Mouse (Mus musculus) thymus, adult 2 months (tissue): ENCODE data around the gene Ccdc38. TPM values are rescaled to one million over a fixed set of nuclear protein-coding genes. Genes with fewer than 3 reads are reported as not detected.

ENCODE experiments used
- DNase-seq: peaks from one replicate; pipeline ENCODE4 v3.0.0; 2021
- H3K27ac ChIP-seq: fragments of 200-500 bp; 2 replicates; pipeline ENCODE4 v1.5.1; 2012; ENCODE audit warnings: low read length, control low read depth; ENCODE audit not compliant: control insufficient read depth, insufficient read depth
- H3K27me3 ChIP-seq: fragments of 200-500 bp; 2 replicates; pipeline ENCODE4 v1.6.1; 2012; ENCODE audit warnings: mild to moderate bottlenecking, low read length, moderate library complexity, mixed read lengths; ENCODE audit not compliant: control insufficient read depth, insufficient read depth
- H3K36me3 ChIP-seq: fragments of 200-500 bp; 2 replicates; pipeline ENCODE4 v1.6.1; 2012; ENCODE audit warnings: mild to moderate bottlenecking, low read length, moderate library complexity; ENCODE audit not compliant: control insufficient read depth, insufficient read depth
- H3K4me1 ChIP-seq: fragments of 200-500 bp; replicated peaks from 2 replicates; pipeline ENCODE4 v1.6.1; 2012; ENCODE audit warnings: low read length; ENCODE audit not compliant: control insufficient read depth, insufficient read depth
- H3K4me3 ChIP-seq: fragments of 200-500 bp; 2 replicates; pipeline ENCODE4 v1.5.1; 2012; ENCODE audit warnings: mild to moderate bottlenecking, low read length, control low read depth, moderate library complexity; ENCODE audit not compliant: control insufficient read depth, insufficient read depth
- CTCF ChIP-seq: fragments of 200-500 bp; IDR thresholded peaks from 2 replicates; pipeline ENCODE4 v1.5.1; 2012; ENCODE audit warnings: mild to moderate bottlenecking, control low read depth, low read length, moderate library complexity, borderline replicate concordance; ENCODE audit not compliant: control insufficient read depth, poor library complexity, insufficient read depth; ENCODE audit errors: extremely low read depth
- POLR2A ChIP-seq: fragments of 200-500 bp; IDR thresholded peaks from 2 replicates; pipeline ENCODE4 v1.6.1; 2012; ENCODE audit warnings: mild to moderate bottlenecking, low read length, control low read depth, moderate library complexity; ENCODE audit not compliant: control insufficient read depth, poor library complexity, insufficient read depth; ENCODE audit errors: extremely low read depth
- WGBS: fragments of 180-500 bp; shearing (Covaris S2); methylation state at CpG from one replicate; pipeline ENCODE4 v1.1.7; 2018; 5-methylcytosine and 5-hydroxymethylcytosine counted together
- polyA plus RNA-seq: library from polyadenylated mRNA; depleted of rRNA; stranded (reverse); fragments of >200 nt; gene quantifications from 2 replicates; pipeline ENCODE4 v1.2.3, GENCODE M21; 2012

Gene Ccdc38
- polyA plus RNA-seq, 1 experiment, result 0.03 TPM

GRCm38 (mm10) chr10:93602309-93602708 is 61.9 kb downstream of the Ccdc38 start:
- WGBS, result 97% methylated on average over 5 of the region's 5 CpGs
- no peak overlapping the region for H3K4me3 ChIP-seq
- H3K27ac ChIP-seq, result no peak overlapping the region
- no peak for TF ChIP-seq CTCF
- TF ChIP-seq POLR2A, result no peak
- DNase-seq, result no peak
- H3K36me3 ChIP-seq, result no peaks in the 10 kb centered on the region
- H3K27me3 ChIP-seq, result no peaks in the 10 kb centered on the region
- no peaks in the 10 kb centered on the region for H3K4me1 ChIP-seq

GRCm38 (mm10) chr10:93603256-93603655 is 62.8 kb downstream of the Ccdc38 start:
- WGBS, result 94% methylated on average over 1 of the region's 1 CpGs
- no peak for TF ChIP-seq CTCF

GRCm38 (mm10) chr10:93606326-93606725 is 65.9 kb downstream of the Ccdc38 start:
- 97% methylated on average over 9 of the region's 9 CpGs for WGBS
- H3K27me3 ChIP-seq, result no peaks in the 10 kb centered on the region

More at GRCm38 (mm10) chr10:93603256-93603655, 62.8 kb downstream of the Ccdc38 start:
- DNase-seq, result no peak
- Histone ChIP-seq H3K4me3 (no peak overlapping the region), H3K36me3 (no peaks in the 10 kb centered on the region), H3K4me1 (no peaks in the 10 kb centered on the region), H3K27me3 (no peaks in the 10 kb centered on the region), H3K27ac (no peak overlapping the region)

GRCm38 (mm10) chr10:93608051-93608450 is 67.6 kb downstream of the Ccdc38 start:
- WGBS, result 82% methylated on average over 9 of the region's 9 CpGs
- Histone ChIP-seq H3K27me3 (no peaks in the 10 kb centered on the region), H3K4me3 (no peak overlapping the region), H3K36me3 (no peaks in the 10 kb centered on the region), H3K27ac (no peak overlapping the region), H3K4me1 (no peaks in the 10 kb centered on the region)
- TF ChIP-seq CTCF (no peak), POLR2A (no peak)
- no peak for DNase-seq

More at GRCm38 (mm10) chr10:93606326-93606725, 65.9 kb downstream of the Ccdc38 start:
- TF ChIP-seq POLR2A, result no peak
- no peak for TF ChIP-seq CTCF
- no peaks in the 10 kb centered on the region for H3K4me1 ChIP-seq
- no peak overlapping the region for H3K27ac ChIP-seq
- H3K4me3 ChIP-seq, result no peak overlapping the region
- DNase-seq, result no peak
- H3K36me3 ChIP-seq, result no peaks in the 10 kb centered on the region

- TF ChIP-seq POLR2A (no peak), CTCF (no peak)
- WGBS, result 96% methylated on average over 7 of the region's 7 CpGs
- H3K4me3 ChIP-seq, result no peak overlapping the region
- no peak overlapping the region for H3K27ac ChIP-seq
- no peaks in the 10 kb centered on the region for H3K4me1 ChIP-seq
- no peaks in the 10 kb centered on the region for H3K27me3 ChIP-seq
- DNase-seq, result no peak
- no peaks in the 10 kb centered on the region for H3K36me3 ChIP-seq
Observed at GRCm38 (mm10) chr10:93609236-93609635, 68.8 kb downstream of the Ccdc38 start.

GRCm38 (mm10) chr10:93610896-93611295 is 70.5 kb downstream of the Ccdc38 start:
- no peak for DNase-seq
- 97% methylated on average over 1 of the region's 1 CpGs for whole genome bisulfite sequencing
- H3K27ac ChIP-seq, result no peak overlapping the region
- H3K4me3 ChIP-seq, result no peak overlapping the region
- TF ChIP-seq CTCF, result no peak
- no peak for TF ChIP-seq POLR2A
- H3K36me3 ChIP-seq, result no peaks in the 10 kb centered on the region
- H3K4me1 ChIP-seq, result 0 out of 2 replicates have a peak, but pooled peaks cover 2% of the 10 kb centered on the region
- no peaks in the 10 kb centered on the region for H3K27me3 ChIP-seq

- 46% methylated on average over 18 of the region's 18 CpGs for WGBS
- Histone ChIP-seq H3K36me3 (no peaks in the 10 kb centered on the region), H3K27me3 (no peaks in the 10 kb centered on the region), H3K4me1 (0 out of 2 replicates have a peak, but pooled peaks cover 2% of the 10 kb centered on the region), H3K4me3 (no peak overlapping the region), H3K27ac (no peak overlapping the region)
- TF ChIP-seq CTCF (no peak), POLR2A (no peak)
- no peak for DNase-seq
Observed at GRCm38 (mm10) chr10:93611419-93612007, 71.1 kb downstream of the Ccdc38 start.
